Mouse (Mus musculus) cerebellum, adult 2 months (tissue): ENCODE measurements around the gene Nkx2-3.

Experiments
- CTCF ChIP-seq: fragments of 200-500 bp; IDR thresholded peaks from 2 replicates; pipeline ENCODE4 v1.5.1; 2011; ENCODE audit warnings: low read depth, mild to moderate bottlenecking, control low read depth, low read length, moderate library complexity, borderline replicate concordance; ENCODE audit not compliant: insufficient read depth
- POLR2A ChIP-seq: fragments of 200-500 bp; IDR thresholded peaks from 2 replicates; pipeline ENCODE4 v1.6.1; 2011; ENCODE audit warnings: low read length, control low read depth, borderline replicate concordance; ENCODE audit not compliant: insufficient read depth

GRCm38 (mm10) chr19:43614341-43615073, 2.4 kb downstream of the Nkx2-3 start:
- TF ChIP-seq CTCF (no peak), POLR2A (no peak)
